Mouse (Mus musculus): ENCODE measurements at regions not wholly inside any gene's neighbourhood (a gene's known extent, or its start where the extent isn't known, plus 50 kb on each side); places are given as distances from the start of the nearest gene placed in this dataset.

DNA sequence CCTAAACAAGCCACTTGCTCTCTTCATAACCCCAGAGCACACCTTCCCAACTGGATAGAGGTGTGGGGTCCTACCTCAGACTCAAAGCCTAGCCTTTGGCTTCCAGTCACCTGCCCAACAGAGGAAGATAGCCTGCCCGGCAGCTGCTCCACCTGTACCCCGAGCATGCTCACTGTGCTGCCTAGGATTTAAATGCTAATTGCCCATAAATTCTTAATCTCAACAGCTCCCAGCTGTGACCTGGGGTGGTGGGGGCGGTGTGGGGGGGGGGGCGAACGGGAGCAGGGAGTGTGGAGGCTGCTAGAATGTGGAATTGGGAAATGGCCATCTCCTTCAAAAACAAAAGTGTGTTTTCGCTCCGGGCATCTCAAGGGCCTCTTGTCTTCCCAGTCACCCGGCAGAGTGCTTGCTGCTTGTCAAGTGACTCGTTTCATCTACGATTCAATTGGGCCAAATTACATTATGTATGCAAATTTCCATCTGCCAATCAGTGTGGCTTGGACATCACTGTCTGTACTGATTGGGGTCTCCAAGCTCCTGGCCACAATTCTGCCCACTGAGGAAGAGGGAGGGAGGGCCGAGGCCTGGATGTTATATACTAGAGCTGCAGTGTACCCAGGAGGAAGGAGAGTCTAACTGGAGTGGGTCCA lies 188.6 kb upstream of the Zmiz1 start:
- peak; percentile 29 for DNase-seq (ENCODE audit: low read depth, low spot score)

DNA sequence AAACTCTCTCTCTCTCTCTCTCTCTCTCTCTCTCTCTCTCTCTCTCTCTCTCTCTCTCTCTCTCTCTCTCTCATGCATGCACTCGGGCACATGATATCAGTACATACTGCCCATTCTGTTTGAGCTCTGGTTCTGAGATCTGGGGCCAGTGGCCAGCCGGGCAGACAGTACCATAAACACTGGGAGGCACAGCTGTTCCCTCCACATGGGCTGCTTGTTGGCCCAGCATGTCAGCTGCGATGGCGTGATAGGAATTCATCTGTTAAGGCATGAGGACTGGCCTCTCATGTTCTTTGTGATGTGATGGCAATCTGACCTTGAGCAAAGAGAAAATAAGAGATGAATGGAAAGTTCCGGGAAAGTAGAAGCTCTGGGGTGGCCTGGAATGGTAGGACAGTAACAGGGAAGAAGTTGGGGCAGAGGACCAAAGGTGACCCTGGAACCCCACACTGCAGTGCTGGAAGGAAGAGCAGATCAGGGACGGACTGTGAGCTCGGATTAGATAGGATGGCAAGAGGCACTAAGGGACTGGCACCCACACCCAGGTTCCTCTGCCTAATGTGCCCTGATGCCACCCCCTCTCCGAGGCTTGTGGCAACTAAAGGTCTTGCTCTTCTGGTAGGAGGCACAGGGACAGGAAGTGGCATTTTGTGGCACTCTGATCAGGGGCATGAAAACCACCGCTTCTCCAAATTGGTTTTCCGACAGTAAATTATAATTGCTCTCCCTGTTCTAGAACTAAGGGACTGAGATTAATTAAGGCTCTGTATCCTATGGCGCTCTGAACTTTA lies 186.4 kb upstream of the Zmiz1 start:
- peak; percentile 54 for DNase-seq (ENCODE audit: low read depth, low spot score)

DNA sequence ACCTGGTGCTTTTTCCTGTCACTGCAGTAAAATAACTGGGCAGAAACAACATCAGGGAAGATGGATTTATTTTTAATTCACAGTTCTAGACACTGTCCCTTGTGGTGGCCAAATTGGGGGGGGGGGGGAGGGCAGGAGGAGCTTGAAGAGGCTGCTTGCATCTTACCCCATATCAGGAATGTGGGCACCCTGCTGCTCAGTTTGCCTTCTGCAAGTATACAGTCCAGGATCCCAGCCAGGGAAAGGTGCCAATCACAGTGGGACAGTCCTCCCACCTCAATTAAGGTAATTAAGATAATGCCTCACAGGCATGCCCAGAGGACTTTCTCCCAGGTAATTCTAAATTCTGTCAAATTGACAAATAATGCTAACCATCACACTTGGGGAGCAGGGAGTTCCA lies 179.2 kb upstream of the Zmiz1 start:
- DNase-seq (ENCODE audit: low read depth, low spot score) = peak; percentile 48

DNA sequence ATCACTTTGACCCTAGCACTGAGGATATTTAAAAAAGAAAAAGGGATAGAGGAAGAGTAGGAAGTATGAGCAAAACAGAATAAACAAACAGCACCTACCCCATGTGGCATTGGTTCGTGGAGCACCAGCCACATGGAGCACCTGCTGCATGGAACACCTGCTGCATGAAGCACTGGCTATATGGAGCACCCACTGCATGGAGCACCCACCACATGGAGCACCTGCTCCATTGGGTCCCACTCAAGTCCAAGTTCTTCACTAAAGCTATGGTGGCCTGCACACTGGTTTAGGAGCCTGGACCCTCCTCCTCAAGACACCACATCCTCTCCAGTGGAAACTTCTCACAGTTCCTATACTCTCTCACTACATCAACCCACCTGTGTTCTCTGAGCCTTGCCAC lies 166.4 kb upstream of the Zmiz1 start:
- DNase-seq (ENCODE audit: low read depth, low spot score) = no peak

DNA sequence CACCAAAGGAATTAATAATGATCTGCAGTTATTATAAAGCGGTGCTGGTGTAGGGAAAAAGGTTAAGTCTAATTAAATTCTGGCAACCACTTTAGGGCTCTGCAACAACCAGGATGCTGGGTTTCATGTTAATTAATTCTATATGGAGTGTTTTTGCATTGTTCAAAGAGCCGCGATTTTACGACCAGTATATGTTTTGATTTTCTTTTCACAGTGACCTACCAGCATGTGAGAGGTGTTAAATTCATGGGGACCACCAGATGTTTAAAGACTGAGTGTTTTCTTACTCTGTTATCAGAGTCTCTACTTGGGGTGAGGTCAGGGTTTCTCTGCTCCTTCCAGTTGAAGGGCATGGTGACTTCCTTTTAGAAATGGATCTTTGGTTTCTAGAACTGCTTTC lies 164.8 kb upstream of the Zmiz1 start:
- DNase-seq (ENCODE audit: low read depth, low spot score) = no peak

DNA sequence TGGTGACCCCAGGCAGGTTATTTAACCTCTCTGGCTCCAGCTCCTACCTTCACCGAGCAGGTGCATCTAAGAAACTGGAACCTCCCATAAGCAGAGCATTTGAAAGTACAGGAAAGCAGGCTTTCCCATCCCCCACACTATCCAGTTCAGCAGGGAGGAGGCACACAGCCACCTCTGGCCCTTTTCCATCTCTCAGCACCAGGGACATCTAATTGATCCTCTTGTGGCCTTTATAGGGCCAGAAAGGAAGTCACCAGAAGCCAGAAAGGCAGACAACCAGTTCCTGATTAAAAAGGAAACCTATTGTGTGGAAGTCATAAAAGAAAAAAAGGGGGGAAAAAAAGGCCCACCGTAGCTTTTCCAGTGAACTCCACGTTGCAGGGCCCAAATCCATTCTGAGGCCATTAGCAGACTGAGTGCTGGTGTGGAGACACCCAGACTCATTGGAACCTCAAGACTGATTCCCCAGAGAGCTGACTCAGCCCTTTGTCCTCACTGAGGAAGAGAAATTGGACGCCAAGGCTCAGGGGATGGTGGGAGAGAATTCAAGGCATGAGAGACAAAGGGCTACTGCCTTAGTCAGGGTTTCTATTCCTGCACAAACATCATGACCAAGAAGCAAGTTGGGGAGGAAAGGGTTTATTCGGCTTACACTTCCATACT lies 163.2 kb upstream of the Zmiz1 start:
- DNase-seq (ENCODE audit: low read depth, low spot score) = no peak

DNA sequence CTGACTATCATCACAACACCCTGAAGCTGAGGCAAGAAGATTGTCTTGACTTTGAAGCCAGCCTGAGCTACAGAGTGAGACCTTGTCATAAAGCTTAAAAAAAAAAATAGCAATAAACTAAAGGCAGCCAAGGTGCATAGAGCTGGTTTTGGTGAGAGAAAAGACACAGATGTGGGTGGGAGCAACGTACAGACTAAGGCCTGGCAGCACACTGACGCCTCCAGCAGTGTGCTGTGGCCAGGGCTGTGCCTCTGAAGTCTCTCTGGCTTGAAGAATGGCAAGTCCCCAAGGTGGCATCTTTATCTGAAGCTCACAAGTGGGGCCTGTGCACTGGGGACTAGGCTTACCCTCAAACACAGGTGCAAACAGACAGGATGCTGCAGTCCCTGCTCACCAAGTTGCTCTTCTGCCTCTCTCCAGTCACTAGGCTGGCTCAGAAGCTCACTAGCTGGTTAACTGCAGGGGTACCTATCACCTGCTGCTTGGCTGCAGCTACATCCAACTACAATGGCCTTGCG lies 159.3 kb upstream of the Zmiz1 start:
- DNase-seq (ENCODE audit: low read depth, low spot score) = no peak

DNA sequence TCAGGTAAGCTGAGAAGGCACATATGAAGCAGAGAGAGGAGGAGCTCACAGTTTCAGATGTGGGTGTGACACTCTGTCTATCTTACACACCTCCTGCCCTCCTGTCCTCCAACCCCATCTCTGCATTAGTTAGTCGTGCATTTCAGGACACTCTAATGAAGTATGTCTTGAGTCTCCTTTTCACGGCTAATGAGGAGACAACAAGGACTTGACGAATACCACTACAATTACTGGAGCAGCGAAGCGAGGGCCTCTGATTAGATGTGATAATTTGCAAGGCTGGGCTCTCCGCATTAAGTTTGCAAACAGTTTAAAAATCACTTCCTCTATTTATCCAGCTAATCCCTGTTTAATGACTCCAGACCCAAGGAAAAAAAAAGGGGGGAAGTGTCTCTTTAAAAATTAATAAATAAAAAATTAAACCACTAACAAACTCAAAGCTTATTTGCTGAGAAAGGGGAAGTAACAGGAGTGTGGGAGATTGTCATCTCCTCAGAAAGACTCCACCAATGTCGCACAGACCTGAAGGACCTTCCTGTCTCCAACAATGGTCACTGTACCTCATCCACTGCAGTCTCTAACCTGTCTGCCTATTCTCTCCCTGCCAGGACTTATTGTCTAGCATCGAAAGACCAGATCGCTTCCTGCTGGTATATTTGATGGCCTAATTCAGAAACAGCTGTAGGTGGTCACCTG lies 157.5 kb upstream of the Zmiz1 start:
- no peak for DNase-seq (ENCODE audit: low read depth, low spot score)

DNA sequence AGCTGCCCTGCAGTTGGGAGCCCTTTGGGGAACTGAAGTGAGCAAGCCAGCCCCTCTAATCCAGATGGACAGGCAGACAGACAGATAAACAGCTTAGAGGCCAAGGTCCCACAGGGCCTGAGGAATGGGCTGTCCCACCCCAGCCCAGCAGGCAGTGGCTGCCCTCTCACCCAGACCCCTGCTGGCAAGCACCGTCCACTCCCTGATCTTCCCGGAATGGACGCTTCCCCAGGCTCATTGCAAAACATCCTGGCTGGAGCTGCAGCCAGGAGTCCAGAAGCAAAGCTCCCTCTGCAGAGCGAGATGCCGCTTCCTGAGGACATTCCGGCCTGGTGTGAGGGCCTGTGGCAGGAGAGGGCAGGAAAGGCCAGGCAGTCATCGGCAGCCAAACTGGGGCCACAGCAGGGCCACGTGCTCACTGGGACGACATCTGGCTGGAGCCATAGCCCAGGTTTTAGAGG lies 154.6 kb upstream of the Zmiz1 start:
- DNase-seq (ENCODE audit: low read depth, low spot score) = peak; percentile 49

DNA sequence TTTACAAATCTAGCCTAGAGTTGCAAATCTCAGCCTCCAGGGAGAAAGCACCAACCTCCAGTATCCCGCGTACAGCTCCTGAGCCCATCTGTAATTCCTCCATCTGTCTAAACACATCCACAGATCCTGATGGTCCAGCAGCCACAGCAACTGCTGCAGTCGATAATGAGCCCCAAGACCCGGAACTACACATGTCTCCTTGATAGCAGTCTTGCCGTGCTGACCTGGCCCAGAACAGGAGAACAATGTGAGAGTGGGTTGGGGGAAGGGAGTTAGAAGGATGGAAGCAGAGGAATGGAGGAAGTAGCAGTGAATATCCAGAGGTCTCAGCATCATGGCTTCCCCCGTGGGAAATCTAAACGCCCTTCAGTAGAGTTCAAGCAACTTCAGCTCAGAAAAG lies 152.8 kb upstream of the Zmiz1 start:
- DNase-seq (ENCODE audit: low read depth, low spot score) = no peak

DNA sequence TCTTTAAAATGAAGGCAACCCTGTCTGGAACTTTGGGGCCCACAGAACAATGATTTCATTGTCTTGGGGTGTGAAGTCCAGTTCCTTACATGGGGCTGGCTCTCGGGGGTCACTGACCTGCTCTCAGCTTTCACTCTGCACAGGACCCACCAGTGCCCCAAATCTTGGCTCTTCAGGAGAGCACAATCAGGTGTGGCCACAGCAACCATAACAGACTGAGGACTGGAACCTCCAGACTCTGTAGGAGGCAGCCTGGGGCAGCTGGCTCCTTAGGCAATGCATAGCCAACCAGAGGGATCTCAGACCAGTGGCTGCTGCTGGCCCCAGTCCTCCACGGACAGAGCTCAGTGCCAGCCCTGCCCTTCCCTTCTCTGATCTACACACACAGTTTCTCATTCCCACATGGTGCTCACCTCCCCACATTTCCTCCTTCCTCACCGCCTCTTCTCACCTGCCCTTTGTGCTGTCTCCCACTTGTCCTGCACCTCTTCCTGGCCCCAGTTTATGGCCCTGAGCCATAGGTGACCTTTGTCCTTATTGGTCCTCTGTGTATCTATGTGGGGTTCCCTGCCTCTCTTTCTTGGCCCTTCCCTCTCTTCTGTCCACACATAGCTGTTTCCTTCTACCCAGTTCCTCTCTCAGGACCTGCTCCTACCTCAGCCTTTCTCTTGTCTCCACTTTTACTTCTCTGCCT lies 151.9 kb upstream of the Zmiz1 start:
- no peak for DNase-seq (ENCODE audit: low read depth, low spot score)

DNA sequence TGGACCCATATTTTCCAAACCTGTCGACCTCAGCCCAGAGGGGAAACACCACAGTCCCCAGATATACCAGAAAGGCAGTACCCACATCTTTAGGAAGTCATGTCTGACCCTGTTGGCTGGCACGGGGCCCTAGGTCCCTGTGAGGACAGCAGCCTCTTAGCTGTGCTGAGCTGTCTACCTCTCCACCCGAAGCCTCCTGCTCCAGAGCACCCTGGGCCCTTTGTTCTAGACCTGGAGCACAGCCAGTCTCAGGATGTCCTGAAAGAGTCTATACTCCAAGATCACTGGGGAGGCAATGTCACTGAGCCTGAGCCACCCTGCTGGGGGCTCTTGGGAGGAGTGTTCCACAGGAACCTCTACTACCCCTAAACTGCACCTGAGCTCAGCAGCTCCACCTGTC lies 150.9 kb upstream of the Zmiz1 start:
- DNase-seq (ENCODE audit: low read depth, low spot score) = no peak

DNA sequence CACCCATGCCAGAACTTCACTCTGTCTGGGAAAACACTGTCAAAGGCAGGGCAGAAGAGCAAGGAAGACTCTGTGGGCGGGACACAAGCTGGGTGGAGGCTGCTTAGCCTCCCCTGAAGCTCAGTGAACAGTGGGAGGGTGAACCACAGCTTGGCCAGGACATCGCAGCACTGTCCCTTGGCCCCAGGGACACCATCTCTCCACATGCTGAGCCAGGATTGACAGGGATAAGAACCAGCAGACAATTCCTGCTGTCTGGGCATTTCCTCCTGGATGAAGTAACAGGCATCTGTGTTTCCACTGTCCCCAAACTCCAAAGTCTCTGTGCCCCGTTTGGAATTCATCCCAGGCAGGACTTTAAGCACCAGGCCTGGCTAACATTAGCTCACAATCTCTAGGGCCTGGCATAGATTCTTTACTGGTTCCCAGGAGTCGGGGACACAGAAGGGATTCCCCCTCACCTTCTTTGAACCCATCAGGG lies 148.3 kb upstream of the Zmiz1 start:
- no peak for DNase-seq (ENCODE audit: low read depth, low spot score)

DNA sequence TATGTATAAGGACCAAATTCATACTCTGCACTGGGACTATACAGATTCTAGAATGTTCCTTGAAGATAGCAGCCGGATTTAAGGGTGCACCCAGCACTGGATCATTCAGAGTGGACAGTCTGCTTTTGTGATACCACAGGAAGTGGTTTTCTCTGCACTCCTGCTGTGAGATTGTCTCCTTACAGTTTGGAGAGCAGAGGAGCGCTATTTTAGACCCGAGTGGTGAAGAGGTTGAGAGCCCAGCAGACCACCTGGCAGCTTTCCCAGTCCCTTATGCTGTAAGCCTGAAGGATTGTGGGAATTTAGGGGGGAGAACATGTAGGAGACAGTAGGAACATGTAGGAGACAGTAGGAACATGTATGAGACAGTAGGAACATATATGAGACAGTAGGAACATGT lies 147.5 kb upstream of the Zmiz1 start:
- DNase-seq (ENCODE audit: low read depth, low spot score) = no peak

DNA sequence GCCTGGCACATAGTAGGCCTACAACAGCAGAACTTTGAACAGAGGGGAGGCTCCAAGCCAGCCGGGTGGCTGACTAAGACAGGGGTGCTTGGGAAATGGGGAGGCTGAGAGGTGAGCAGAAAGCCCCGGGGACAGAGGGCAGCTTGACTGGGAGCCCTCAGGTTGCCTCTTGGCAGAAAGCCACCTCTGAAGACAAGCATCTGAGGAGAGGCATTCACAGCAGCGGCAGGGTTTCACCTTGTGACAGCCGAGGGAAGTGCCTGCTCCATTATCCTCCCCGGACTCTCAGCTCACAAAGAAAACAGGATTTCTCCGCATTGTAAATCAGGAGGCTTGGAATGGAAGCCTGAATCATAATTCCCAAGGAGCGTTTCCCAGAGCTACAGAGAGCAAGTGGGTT lies 146.8 kb upstream of the Zmiz1 start:
- peak; percentile 42 for DNase-seq (ENCODE audit: low read depth, low spot score)

DNA sequence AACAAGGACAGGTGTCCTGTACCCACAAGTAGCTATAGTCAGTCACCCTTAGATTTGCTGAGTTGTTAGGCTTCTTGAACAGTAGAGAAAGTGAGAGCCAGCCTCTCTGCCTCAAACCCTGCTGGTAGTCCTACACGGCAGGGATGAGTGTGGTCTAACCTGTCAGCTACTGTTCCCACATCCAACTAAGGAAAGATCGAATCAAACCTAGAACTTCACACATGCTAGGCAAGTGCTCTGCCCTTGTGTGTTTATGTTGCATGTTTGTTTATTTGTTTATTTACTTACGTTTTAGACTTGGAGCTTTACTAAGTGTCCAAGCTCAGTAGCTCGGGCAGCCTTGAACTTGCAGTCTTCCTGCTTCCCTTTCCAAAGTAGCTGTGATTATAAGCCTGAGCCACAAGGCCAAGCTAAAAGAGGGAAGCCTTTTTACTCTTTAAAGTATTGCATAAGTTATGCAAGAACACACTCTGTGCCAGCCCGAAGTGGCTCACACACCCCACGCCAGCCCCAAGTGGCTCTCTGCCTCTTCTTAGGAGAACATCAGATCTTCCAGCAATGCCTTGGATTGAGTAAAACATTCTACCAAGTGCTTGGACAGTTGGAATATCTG lies 146.1 kb upstream of the Zmiz1 start:
- DNase-seq (ENCODE audit: low read depth, low spot score) = peak; percentile 70

DNA sequence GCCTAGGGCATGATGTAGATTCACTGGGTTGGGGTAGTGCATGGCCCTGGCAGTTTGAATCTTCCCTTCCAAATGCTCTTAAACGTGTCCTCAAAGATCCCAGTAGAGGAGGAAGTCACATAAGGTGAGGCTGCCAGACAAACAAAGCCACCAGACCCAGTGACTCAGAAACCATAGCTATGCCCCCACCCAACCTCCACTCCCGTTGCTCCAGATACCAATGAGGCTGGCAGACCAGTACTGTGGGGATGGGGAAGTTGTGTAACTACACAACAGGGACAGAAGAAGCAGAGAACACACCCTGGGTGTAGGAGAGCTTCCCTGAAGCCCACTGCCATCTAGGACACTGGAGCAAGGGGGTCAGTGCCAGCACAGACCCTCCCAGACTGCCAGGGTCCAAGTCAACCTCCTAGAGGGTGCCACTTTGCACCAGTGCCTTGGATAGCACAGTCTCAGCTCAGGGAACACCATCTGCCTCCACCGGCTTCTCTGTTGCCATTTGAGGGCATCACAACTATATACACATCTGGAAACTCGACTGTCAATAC lies 145.2 kb upstream of the Zmiz1 start:
- DNase-seq (ENCODE audit: low read depth, low spot score) = no peak

DNA sequence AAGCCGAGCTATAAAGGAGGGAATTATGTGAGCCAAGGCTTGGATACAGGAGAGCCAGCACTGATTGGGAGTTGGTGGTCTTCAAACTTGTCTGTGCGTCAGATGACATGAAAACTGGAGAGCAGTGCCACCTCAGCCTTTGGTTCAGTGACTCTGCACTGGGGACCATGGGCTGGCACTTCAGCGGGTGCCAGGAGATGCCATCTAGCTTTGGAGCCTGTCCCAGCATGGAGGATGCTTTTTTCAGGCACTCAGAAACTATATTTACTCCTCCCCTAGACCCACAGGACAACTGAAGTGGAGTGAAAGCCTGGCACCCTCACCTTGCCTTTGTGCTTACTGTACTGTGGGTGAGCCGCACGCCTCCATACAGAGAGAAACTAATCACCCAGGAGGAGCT lies 142.5 kb upstream of the Zmiz1 start:
- DNase-seq (ENCODE audit: low read depth, low spot score) = no peak

DNA sequence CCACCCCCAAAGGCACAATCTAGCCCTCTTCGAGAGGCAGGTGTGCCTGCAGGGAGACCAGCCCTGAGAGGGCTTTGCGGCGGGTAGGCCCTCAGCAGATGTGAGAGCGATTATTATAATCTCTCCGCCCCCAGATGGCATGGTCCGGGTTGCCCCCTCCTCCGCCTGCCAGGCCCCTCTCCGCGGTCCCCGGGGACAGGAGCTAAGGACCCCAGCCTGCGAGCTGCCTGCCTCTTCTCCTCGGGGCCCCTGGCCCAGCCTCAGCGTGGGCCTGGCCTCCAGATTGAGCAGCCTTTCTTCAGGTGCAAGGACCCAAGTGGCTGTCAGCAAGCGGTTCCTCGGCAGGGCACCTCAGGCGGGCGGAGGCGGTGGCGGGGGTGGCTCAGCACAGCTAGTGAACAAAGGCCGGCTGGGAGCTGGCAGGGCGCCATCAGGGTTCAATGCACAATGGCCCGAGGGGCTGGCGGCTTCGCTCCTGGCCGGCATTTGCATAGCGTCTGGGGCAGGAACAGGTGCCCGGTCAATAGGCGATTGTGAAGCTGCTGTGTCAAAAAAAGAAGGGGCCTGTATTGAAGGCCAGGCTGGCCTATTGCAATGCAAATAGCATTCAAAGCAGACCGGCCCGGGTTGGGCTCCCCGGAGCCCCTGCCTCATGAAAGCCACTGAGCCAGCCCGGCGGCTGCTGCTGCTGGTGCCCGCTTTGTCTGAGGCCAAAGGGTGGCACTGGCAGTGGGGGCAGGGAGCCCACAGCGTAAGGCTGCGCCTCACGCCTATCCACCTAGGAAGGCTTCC lies 141.1 kb upstream of the Zmiz1 start:
- peak; percentile 94 for DNase-seq (ENCODE audit: low read depth, low spot score)

DNA sequence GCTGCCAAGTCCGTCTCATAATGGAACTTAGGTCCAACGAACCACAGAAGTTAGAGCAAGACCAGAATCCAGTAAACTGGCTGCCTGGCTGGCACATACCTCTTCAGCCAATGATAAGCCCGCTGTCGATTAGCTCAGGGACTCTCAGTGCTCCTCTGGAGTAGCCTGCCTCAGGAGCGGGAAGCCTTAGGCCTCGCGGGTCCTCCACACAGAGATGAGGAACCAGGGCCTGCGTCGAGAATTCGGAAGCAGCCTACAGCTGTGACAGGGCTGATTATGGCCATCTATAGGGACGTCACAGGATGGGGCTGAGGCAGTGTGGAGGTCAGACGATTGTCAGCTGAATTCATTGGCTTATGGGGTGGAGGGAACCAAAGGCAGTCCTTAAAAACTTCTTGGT lies 140.1 kb upstream of the Zmiz1 start:
- DNase-seq (ENCODE audit: low read depth, low spot score) = no peak

Data from brain, adult 2 months (tissue).